Mouse (Mus musculus): ENCODE data around the gene Hypk. TPM values are rescaled to one million over a fixed set of nuclear protein-coding genes. Genes with fewer than 3 reads are reported as not detected.
"Not testable (repeated sequence)": the region's sequence is repeated elsewhere in the genome, so short reads cannot be mapped to it uniquely, and the experiment has no call there.

The Hypk gene
- total and polyA plus RNA-seq, 3 experiments: 17.6 to 79.7 TPM; not detected in 1

DNA sequence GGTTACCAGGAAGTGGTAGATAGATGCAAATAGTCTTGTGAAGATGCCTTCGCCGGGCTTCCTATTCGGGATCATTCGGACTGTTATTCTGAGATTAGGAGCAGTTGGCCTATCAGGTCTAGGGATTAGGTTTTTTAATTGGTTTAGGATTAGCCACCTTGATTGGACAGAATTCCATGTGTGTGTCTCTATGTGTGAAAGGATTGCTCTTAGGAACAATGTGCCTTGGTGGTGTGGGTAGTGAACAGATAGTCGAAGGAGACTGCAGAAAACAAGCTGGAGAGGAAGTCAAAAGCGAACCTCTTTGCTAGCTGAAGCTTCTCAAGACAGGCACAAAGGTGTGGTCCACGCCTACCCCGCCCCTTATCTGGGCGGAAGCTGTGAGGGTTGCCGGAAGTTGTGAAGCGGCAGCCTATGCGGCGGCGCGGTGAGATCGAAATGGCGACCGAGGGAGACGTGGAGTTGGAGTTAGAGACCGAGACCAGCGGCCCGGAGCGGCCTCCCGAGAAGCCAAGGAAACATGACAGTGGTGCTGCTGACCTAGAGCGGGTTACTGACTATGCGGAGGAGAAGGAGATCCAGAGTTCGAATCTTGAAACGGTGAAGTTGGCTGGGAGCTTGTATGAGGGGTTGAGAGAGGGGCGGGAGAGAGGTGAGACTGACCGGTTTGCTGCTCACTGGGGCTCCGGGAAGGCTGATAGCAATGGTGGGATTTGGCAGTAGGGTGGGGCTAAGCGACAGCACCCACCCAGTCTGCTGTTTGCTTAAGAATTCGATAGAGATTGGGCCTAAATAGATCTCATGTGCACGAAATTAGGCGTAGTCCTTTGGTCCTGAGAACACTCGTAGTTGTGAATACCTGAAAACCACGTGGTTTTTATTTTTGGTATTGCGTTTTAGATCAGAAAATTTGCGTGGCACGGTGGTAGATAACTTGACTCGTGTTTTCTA, 3.9 kb downstream of the Hypk start, which contains the start of gene Serinc4 (continued):
- TF ChIP-seq POLR2A (IDR thresholded peaks at IDR 0.05; ENCODE audit: control insufficient read depth in 1 of 2, insufficient read depth in 1 of 2, low read depth in 1 of 2, low read length in 2 of 2, poor library complexity in 1 of 2) (peak; percentile 83 to 94), TAL1 (IDR thresholded peaks at IDR 0.05; ENCODE audit: low read length) (no peak; the same call in 1 of the 2 replicates), MYB (IDR thresholded peaks at IDR 0.05; ENCODE audit: low read depth, low read length) (no peak), POLR2AphosphoS2 (IDR thresholded peaks at IDR 0.05; ENCODE audit: low read length) (peak; percentile 94), RCOR1 (IDR thresholded peaks at IDR 0.05; ENCODE audit: low read depth, low read length) (0 out of 2 replicates have a peak, but pooled peaks have one; percentile 30)

- H3K4me1 ChIP-seq (ENCODE audit: control insufficient read depth in 1 of 2, insufficient read depth in 2 of 2, low read length in 2 of 2): 0 out of 4 replicates have a peak, but pooled peaks cover 0 to 2% of the 10 kb centered on the region in 2 experiments
- H3K79me2 ChIP-seq (ENCODE audit: control insufficient read depth, insufficient read depth, low read length, poor library complexity): peaks cover 13% of the 10 kb centered on the region
- no peak overlapping the region for H3K27ac ChIP-seq (ENCODE audit: control insufficient read depth, low read depth, low read length)
- peaks cover 0 to 11% of the 10 kb centered on the region in 2 experiments; a peak in 2 of 4 replicates for H3K36me3 ChIP-seq (ENCODE audit: control insufficient read depth in 1 of 2, insufficient read depth in 2 of 2, low read length in 2 of 2)
- DNase-seq (ENCODE audit: low read depth, low spot score): no peak
- H3K27me3 ChIP-seq (ENCODE audit: control insufficient read depth in 1 of 2, insufficient read depth in 2 of 2, low read length in 2 of 2): no peaks in the 10 kb centered on the region
- no peaks in the 10 kb centered on the region for H3K9me3 ChIP-seq (replicated peaks; ENCODE audit: insufficient read depth, low read length)
- no peak overlapping the region for H3K4me3 ChIP-seq (ENCODE audit: control insufficient read depth in 1 of 2, insufficient read depth in 1 of 2, low read depth in 2 of 2, low read length in 2 of 2)
- TF ChIP-seq POLR2AphosphoS2 (IDR thresholded peaks at IDR 0.05; ENCODE audit: low read length): no peak
- TF ChIP-seq UBTF (IDR thresholded peaks at IDR 0.05; ENCODE audit: borderline replicate concordance, insufficient read depth, low read depth, low read length): no peak
- TF ChIP-seq HCFC1 (IDR thresholded peaks at IDR 0.05; ENCODE audit: low read depth, low read length): no peak
- no peak for TF ChIP-seq MXI1 (IDR thresholded peaks at IDR 0.05; ENCODE audit: low read depth, low read length)
- TF ChIP-seq SIN3A (IDR thresholded peaks at IDR 0.05; ENCODE audit: low read length): no peak
- TF ChIP-seq USF2 (IDR thresholded peaks at IDR 0.05; ENCODE audit: borderline replicate concordance in 1 of 2, insufficient read depth in 1 of 2, low read depth in 1 of 2, low read length in 2 of 2): no peak
- no peak for TF ChIP-seq BHLHE40 (IDR thresholded peaks at IDR 0.05; ENCODE audit: borderline replicate concordance, low read depth, low read length)
- TF ChIP-seq MAX (IDR thresholded peaks at IDR 0.05; ENCODE audit: low read length): no peak
- TF ChIP-seq MYC (IDR thresholded peaks at IDR 0.05; ENCODE audit: low read depth, low read length): no peak
- no peak for TF ChIP-seq POLR2A (IDR thresholded peaks at IDR 0.05; ENCODE audit: control insufficient read depth in 1 of 2, insufficient read depth in 1 of 2, low read depth in 1 of 2, low read length in 2 of 2, poor library complexity in 1 of 2)
- no peak for TF ChIP-seq CHD2 (IDR thresholded peaks at IDR 0.05; ENCODE audit: low read length)
- no peak for TF ChIP-seq EP300 (IDR thresholded peaks at IDR 0.05; ENCODE audit: low read depth in 1 of 2, low read length in 2 of 2)
- TF ChIP-seq CTCF (IDR thresholded peaks at IDR 0.05 in 2 of 3, conservative IDR thresholded peaks at IDR 0.05 in 1 of 3; ENCODE audit: control insufficient read depth in 1 of 3, insufficient read depth in 1 of 3, low read depth in 2 of 3, low read length in 3 of 3, poor library complexity in 1 of 3, severe bottlenecking in 1 of 3): no peak
- TF ChIP-seq USF1 (IDR thresholded peaks at IDR 0.05; ENCODE audit: low read depth, low read length): no peak
- no peak for TF ChIP-seq MYB (IDR thresholded peaks at IDR 0.05; ENCODE audit: low read depth, low read length)
- TF ChIP-seq ELF1 (IDR thresholded peaks at IDR 0.05; ENCODE audit: low read depth, low read length): no peak
- no peak overlapping the region for H3K9ac ChIP-seq (ENCODE audit: control insufficient read depth, low read depth, low read length, poor library complexity, severe bottlenecking)
Observed at GRCm38 (mm10) chr2:121460071-121460470, 7.0 kb downstream of the Hypk start.

GRCm38 (mm10) chr2:121468982-121469381, 15.9 kb downstream of the Hypk start:
- H3K27me3 ChIP-seq (ENCODE audit: control insufficient read depth in 1 of 2, insufficient read depth in 2 of 2, low read length in 2 of 2); H3K4me3 ChIP-seq (ENCODE audit: control insufficient read depth in 1 of 2, insufficient read depth in 1 of 2, low read depth in 2 of 2, low read length in 2 of 2); DNase-seq (ENCODE audit: low read depth, low spot score); H3K36me3 ChIP-seq (ENCODE audit: control insufficient read depth in 1 of 2, insufficient read depth in 2 of 2, low read length in 2 of 2); H3K79me2 ChIP-seq (ENCODE audit: control insufficient read depth, insufficient read depth, low read length, poor library complexity); H3K4me1 ChIP-seq (ENCODE audit: control insufficient read depth in 1 of 2, insufficient read depth in 2 of 2, low read length in 2 of 2); H3K27ac ChIP-seq (ENCODE audit: control insufficient read depth, low read depth, low read length); H3K9ac ChIP-seq (ENCODE audit: control insufficient read depth, low read depth, low read length, poor library complexity, severe bottlenecking); H3K9me3 ChIP-seq (replicated peaks; ENCODE audit: insufficient read depth, low read length): not testable (repeated sequence)
